Mouse (Mus musculus) CH12.LX (cell line): ENCODE results near the gene Plekhm1. TPM values are rescaled to one million over a fixed set of nuclear protein-coding genes. Genes with fewer than 3 reads are reported as not detected.
A peak's percentile ranks its signal among the peaks of the same experiment; 100 is the strongest.

ENCODE experiments used
- DNase-seq: peaks from one replicate; pipeline ENCODE4 v3.0.0-alpha.2; 2013; ENCODE audit errors: extremely low read depth
- H3K27ac ChIP-seq: 2 replicates; pipeline ENCODE4 v1.5.1; 2012; ENCODE audit warnings: low read depth, mild to moderate bottlenecking, control low read depth, moderate library complexity; ENCODE audit not compliant: insufficient read depth
- H3K27me3 ChIP-seq: replicated peaks from 2 replicates; pipeline ENCODE3; 2012; ENCODE audit warnings: inconsistent platforms
- H3K36me3 ChIP-seq, 2 experiments: replicated peaks in 1 of 2; 2 replicates each; pipeline versions ENCODE3 to v1.6.1; 2012; ENCODE audit warnings: inconsistent platforms in 1 of 2, low read length in 1 of 2, mild to moderate bottlenecking in 1 of 2, mixed read lengths in 1 of 2, moderate library complexity in 1 of 2; ENCODE audit not compliant: control insufficient read depth in 1 of 2, insufficient read depth in 1 of 2
- H3K4me1 ChIP-seq, 2 experiments: 2 replicates each; pipeline ENCODE4 v1.6.1; 2012; ENCODE audit warnings: inconsistent platforms in 1 of 2, moderate library complexity in 1 of 2; ENCODE audit not compliant: insufficient read depth in 2 of 2, control insufficient read depth in 1 of 2
- H3K4me2 ChIP-seq: 2 replicates; pipeline ENCODE4 v1.6.1; 2012; ENCODE audit warnings: low read depth, mild to moderate bottlenecking, control low read depth; ENCODE audit not compliant: poor library complexity, insufficient read depth, severe bottlenecking
- H3K4me3 ChIP-seq, 3 experiments: fragments of 150-350 bp in 1 of 3; sonication (generic) in 1 of 3; replicated peaks in 1 of 3; 2 replicates each; pipeline versions ENCODE3 to v1.5.1; 2011 to 2012; ENCODE audit warnings: low read depth in 2 of 3, low read length in 2 of 3, mild to moderate bottlenecking in 2 of 3, moderate library complexity in 2 of 3, control low read depth in 1 of 3, improper control_type of control experiment in 1 of 3, inconsistent platforms in 1 of 3, mixed read lengths in 1 of 3; ENCODE audit not compliant: poor library complexity in 1 of 3
- H3K79me2 ChIP-seq: replicated peaks from 2 replicates; pipeline ENCODE4 v1.6.1; 2012; ENCODE audit warnings: mild to moderate bottlenecking, moderate library complexity; ENCODE audit not compliant: control insufficient read depth, poor library complexity, insufficient read depth, severe bottlenecking; ENCODE audit errors: extremely low read depth
- H3K9ac ChIP-seq: 2 replicates; pipeline ENCODE4 v1.6.1; 2012; ENCODE audit warnings: low read depth, mild to moderate bottlenecking, control low read depth, moderate library complexity; ENCODE audit not compliant: insufficient read depth
- H3K9me3 ChIP-seq: replicated peaks from 2 replicates; pipeline ENCODE3; 2012; ENCODE audit warnings: low read length, inconsistent platforms, mixed read lengths
- BHLHE40 ChIP-seq: IDR thresholded peaks from 2 replicates; pipeline ENCODE4 v1.6.1; 2011; ENCODE audit warnings: mild to moderate bottlenecking, low read depth, low read length, improper control_type of control experiment
- CHD1 ChIP-seq: IDR thresholded peaks from 2 replicates; pipeline ENCODE4 v1.6.1; 2012; ENCODE audit warnings: low read depth, low read length, improper control_type of control experiment, inconsistent platforms
- CHD2 ChIP-seq: IDR thresholded peaks from 2 replicates; pipeline ENCODE4 v1.6.1; 2011; ENCODE audit warnings: low read length, improper control_type of control experiment
- CTCF ChIP-seq, 2 experiments: IDR thresholded peaks in 1 of 2; conservative IDR thresholded peaks in 1 of 2; 2 replicates each; pipeline ENCODE4 v1.5.1; 2011 to 2012; ENCODE audit warnings: low read depth in 2 of 2, low read length in 2 of 2, improper control_type of control experiment in 1 of 2, inconsistent platforms in 1 of 2, mild to moderate bottlenecking in 1 of 2, moderate library complexity in 1 of 2
- E2F4 ChIP-seq: IDR thresholded peaks from 2 replicates; pipeline ENCODE4 v1.6.1; 2011; ENCODE audit warnings: low read depth, low read length, improper control_type of control experiment; ENCODE audit not compliant: insufficient replicate concordance
- ELF1 ChIP-seq: IDR thresholded peaks from 2 replicates; pipeline ENCODE4 v1.6.1; 2014; ENCODE audit warnings: low read depth, mild to moderate bottlenecking, inconsistent platforms, low read length, improper control_type of control experiment
- EP300 ChIP-seq: IDR thresholded peaks from 2 replicates; pipeline ENCODE4 v1.6.1; 2011; ENCODE audit warnings: low read length, improper control_type of control experiment
- ETS1 ChIP-seq: conservative IDR thresholded peaks from 2 replicates; pipeline ENCODE4 v1.6.1; 2012; ENCODE audit warnings: low read depth, mild to moderate bottlenecking, inconsistent platforms, low read length, improper control_type of control experiment, moderate library complexity
- GABPA ChIP-seq: IDR thresholded peaks from 2 replicates; pipeline ENCODE4 v1.6.1; 2012; ENCODE audit warnings: low read depth, low read length, improper control_type of control experiment, inconsistent platforms; ENCODE audit not compliant: insufficient replicate concordance
- HCFC1 ChIP-seq: IDR thresholded peaks from 2 replicates; pipeline ENCODE4 v1.6.1; 2012; ENCODE audit warnings: low read depth, mild to moderate bottlenecking, inconsistent platforms, low read length, improper control_type of control experiment
- IRF4 ChIP-seq: IDR thresholded peaks from 2 replicates; pipeline ENCODE4 v1.6.1; 2014; ENCODE audit warnings: low read depth, mild to moderate bottlenecking, inconsistent platforms, low read length, improper control_type of control experiment
- JUN ChIP-seq: IDR thresholded peaks from 2 replicates; pipeline ENCODE4 v1.6.1; 2011; ENCODE audit warnings: low read depth, mild to moderate bottlenecking, low read length, improper control_type of control experiment, moderate library complexity; ENCODE audit not compliant: insufficient read depth
- JUND ChIP-seq: conservative IDR thresholded peaks from 2 replicates; pipeline ENCODE4 v1.6.1; 2011; ENCODE audit warnings: low read depth, low read length, improper control_type of control experiment
- KAT2A ChIP-seq: IDR thresholded peaks from 2 replicates; pipeline ENCODE4 v1.6.1; 2012; ENCODE audit warnings: low read length, improper control_type of control experiment, inconsistent platforms; ENCODE audit not compliant: insufficient replicate concordance
- MAFK ChIP-seq: IDR thresholded peaks from 2 replicates; pipeline ENCODE4 v1.6.1; 2011; ENCODE audit warnings: low read length, improper control_type of control experiment; ENCODE audit not compliant: insufficient replicate concordance
- MAX ChIP-seq: IDR thresholded peaks from 2 replicates; pipeline ENCODE4 v1.6.1; 2011; ENCODE audit warnings: low read length, improper control_type of control experiment
- MAZ ChIP-seq: IDR thresholded peaks from 2 replicates; pipeline ENCODE4 v1.6.1; 2012; ENCODE audit warnings: low read depth, mild to moderate bottlenecking, inconsistent platforms, low read length, improper control_type of control experiment, moderate library complexity
- MEF2A ChIP-seq: IDR thresholded peaks from 2 replicates; pipeline ENCODE4 v1.6.1; 2014; ENCODE audit warnings: low read depth, mild to moderate bottlenecking, inconsistent platforms, low read length, improper control_type of control experiment, borderline replicate concordance
- MXI1 ChIP-seq: IDR thresholded peaks from 2 replicates; pipeline ENCODE4 v1.6.1; 2011; ENCODE audit warnings: mild to moderate bottlenecking, low read depth, low read length, improper control_type of control experiment
- MYC ChIP-seq: IDR thresholded peaks from 2 replicates; pipeline ENCODE4 v1.6.1; 2011; ENCODE audit warnings: low read depth, mild to moderate bottlenecking, improper control_type of control experiment, low read length
- NELFE ChIP-seq: IDR thresholded peaks from 2 replicates; pipeline ENCODE4 v1.6.1; 2011; ENCODE audit warnings: low read depth, low read length, improper control_type of control experiment
- NRF1 ChIP-seq: IDR thresholded peaks from 2 replicates; pipeline ENCODE4 v1.6.1; 2014; ENCODE audit warnings: low read depth, mild to moderate bottlenecking, inconsistent platforms, low read length, improper control_type of control experiment, moderate library complexity
- PAX5 ChIP-seq: IDR thresholded peaks from 2 replicates; pipeline ENCODE4 v1.6.1; 2012; ENCODE audit warnings: low read length, inconsistent platforms, mixed read lengths
- POLR2A ChIP-seq: IDR thresholded peaks from 2 replicates; pipeline ENCODE4 v1.6.1; 2011; ENCODE audit warnings: low read depth, mild to moderate bottlenecking, improper control_type of control experiment, low read length
- POLR2AphosphoS2 ChIP-seq: IDR thresholded peaks from 2 replicates; pipeline ENCODE4 v1.6.1; 2011; ENCODE audit warnings: low read depth, low read length, improper control_type of control experiment
- RAD21 ChIP-seq: IDR thresholded peaks from 2 replicates; pipeline ENCODE4 v1.6.1; 2011; ENCODE audit warnings: low read depth, mild to moderate bottlenecking, low read length, improper control_type of control experiment, moderate library complexity
- RCOR1 ChIP-seq: conservative IDR thresholded peaks from 2 replicates; pipeline ENCODE4 v1.6.1; 2012; ENCODE audit warnings: low read depth, mild to moderate bottlenecking, inconsistent platforms, low read length, improper control_type of control experiment
- SIN3A ChIP-seq: IDR thresholded peaks from 2 replicates; pipeline ENCODE4 v1.6.1; 2012; ENCODE audit warnings: low read length, improper control_type of control experiment, inconsistent platforms
- SMC3 ChIP-seq: IDR thresholded peaks from 2 replicates; pipeline ENCODE4 v1.6.1; 2011; ENCODE audit warnings: low read depth, low read length, improper control_type of control experiment
- TBP ChIP-seq: conservative IDR thresholded peaks from 2 replicates; pipeline ENCODE4 v1.6.1; 2011; ENCODE audit warnings: low read depth, low read length, improper control_type of control experiment
- TCF12 ChIP-seq: IDR thresholded peaks from 2 replicates; pipeline ENCODE4 v1.6.1; 2014; ENCODE audit warnings: low read depth, mild to moderate bottlenecking, inconsistent platforms, low read length, improper control_type of control experiment
- UBTF ChIP-seq: IDR thresholded peaks from 2 replicates; pipeline ENCODE4 v1.6.1; 2012; ENCODE audit warnings: low read depth, mild to moderate bottlenecking, inconsistent platforms, low read length, improper control_type of control experiment, moderate library complexity
- USF1 ChIP-seq: IDR thresholded peaks from 2 replicates; pipeline ENCODE4 v1.6.1; 2014; ENCODE audit warnings: low read depth, mild to moderate bottlenecking, inconsistent platforms, low read length, improper control_type of control experiment
- USF2 ChIP-seq: conservative IDR thresholded peaks from 2 replicates; pipeline ENCODE4 v1.6.1; 2011; ENCODE audit warnings: low read depth, low read length, improper control_type of control experiment
- ZC3H11A ChIP-seq: IDR thresholded peaks from 2 replicates; pipeline ENCODE4 v1.6.1; 2012; ENCODE audit warnings: low read depth, mild to moderate bottlenecking, inconsistent platforms, low read length, improper control_type of control experiment
- ZKSCAN1 ChIP-seq: IDR thresholded peaks from 2 replicates; pipeline ENCODE4 v1.6.1; 2012; ENCODE audit warnings: low read depth, inconsistent platforms, low read length, improper control_type of control experiment, borderline replicate concordance
- ZMIZ1 ChIP-seq: IDR thresholded peaks from 2 replicates; pipeline ENCODE4 v1.6.1; 2012; ENCODE audit warnings: low read depth, mild to moderate bottlenecking, inconsistent platforms, low read length, improper control_type of control experiment
- ZNF384 ChIP-seq: IDR thresholded peaks from 2 replicates; pipeline ENCODE4 v1.6.1; 2012; ENCODE audit warnings: low read depth, low read length, improper control_type of control experiment, inconsistent platforms
- dilution Hi-C: fragments of 300-500 bp; cut with MboI; formaldehyde crosslinking; loops from 2 replicates; pipeline ENCODE4 v1.14.3; 2020; ENCODE audit warnings: low sequenced_read_pairs; ENCODE audit not compliant: extremely low pct_unique_long_range_greater_than_20kb, extremely low pct_ligation_motif_present
- in situ Hi-C: fragments of 300-500 bp; cut with MboI; formaldehyde crosslinking; loops from 3 replicates; pipeline ENCODE4 v1.14.3; 2019; ENCODE audit warnings: low sequenced_read_pairs, low pct_ligation_motif_present, low pct_unique_long_range_greater_than_20kb, mixed read lengths
- polyA plus RNA-seq: library from polyadenylated mRNA; unstranded; fragments of >175 nt; gene quantifications from 2 replicates; pipeline ENCODE4 v1.2.1, GENCODE M21; 2012; ENCODE audit warnings: low read depth; ENCODE audit not compliant: insufficient read length
- total RNA-seq, 2 experiments: library from RNA; depleted of rRNA; stranded (reverse); fragments of 300-350 nt in 1 of 2; fragments of >200 nt in 1 of 2; gene quantifications; 2 replicates each; pipeline ENCODE4 v1.2.3; 2012 to 2014

Plekhm1 gene
- total and polyA plus RNA-seq, 3 experiments: 3.5 to 23.2 (median 5.3) TPM

- dilution Hi-C loops: no loop called here
- Histone ChIP-seq H3K79me2 (no peaks in the 10 kb centered on the region), H3K4me2 (peak overlapping the region; percentile 41), H3K27me3 (no peaks in the 10 kb centered on the region), H3K9me3 (peaks cover 39% of the 10 kb centered on the region), H3K9ac (peak overlapping the region; percentile 22; the same call in 1 of the 2 replicates), H3K4me3 (peak overlapping the region; percentile 21 to 38 (median 26)), H3K27ac (peak overlapping the region; percentile 5; the same call in 1 of the 2 replicates), H3K4me1 (peaks cover 17 to 52% of the 10 kb centered on the region in 2 experiments), H3K36me3 (peaks cover 9 to 69% of the 10 kb centered on the region in 2 experiments)
- in situ Hi-C loops: loop anchor here (5.0 kb wide), 1 partner anchor 32 kb away; no protein-coding TSS in a partner anchor
- no peak for DNase-seq
- TF ChIP-seq RAD21 (peak; percentile 55), KAT2A (no peak), USF1 (no peak), IRF4 (peak; percentile 29; the same call in 1 of the 2 replicates), CHD2 (no peak), ZNF384 (peak; percentile 41; the same call in 1 of the 2 replicates), TCF12 (no peak), MAFK (no peak), ELF1 (0 out of 2 replicates have a peak, but pooled peaks have one; percentile 18), PAX5 (no peak), POLR2A (no peak), JUND (no peak), MYC (no peak), CTCF (conservative IDR thresholded peaks at IDR 0.05 in 1 of 2, IDR thresholded peaks at IDR 0.05 in 1 of 2; ENCODE audit: low read depth in 2 of 2, low read length in 2 of 2) (peak in 1 of 2 experiments; percentile 78; a peak in 2 of 4 replicates), POLR2AphosphoS2 (no peak), SMC3 (peak; percentile 75), MXI1 (peak; percentile 59; the same call in 1 of the 2 replicates), ETS1 (peak; percentile 6; the same call in 1 of the 2 replicates), GABPA (no peak), MAZ (no peak), EP300 (no peak), CHD1 (no peak), BHLHE40 (peak; percentile 80), JUN (no peak), USF2 (no peak), ZMIZ1 (no peak), ZKSCAN1 (no peak), RCOR1 (no peak), SIN3A (no peak), ZC3H11A (0 out of 2 replicates have a peak, but pooled peaks have one; percentile 16), MEF2A (no peak), E2F4 (no peak), NRF1 (peak; percentile 57; the same call in 1 of the 2 replicates), TBP (no peak), HCFC1 (no peak; the same call in 1 of the 2 replicates), MAX (no peak), UBTF (peak; percentile 95), NELFE (peak; percentile 34; the same call in 1 of the 2 replicates)
Measured at GRCm38 (mm10) chr11:103359841-103360641, 52.4 kb downstream of the Plekhm1 start.
